Mouse (Mus musculus) heart, adult 2 months (tissue): Measurements from ENCODE around the gene Scel.

Experiments
- EP300 ChIP-seq: fragments of 200-500 bp; IDR thresholded peaks from 2 replicates; pipeline ENCODE4 v1.6.1; 2011; ENCODE audit warnings: low read depth, low read length, control low read depth; ENCODE audit not compliant: insufficient read depth
- POLR2A ChIP-seq: fragments of 200-500 bp; IDR thresholded peaks from 2 replicates; pipeline ENCODE4 v1.6.1; 2011; ENCODE audit warnings: mild to moderate bottlenecking, low read depth, low read length, control low read depth; ENCODE audit not compliant: insufficient read depth

- no peak for TF ChIP-seq EP300
- no peak for TF ChIP-seq POLR2A
Measured at GRCm38 (mm10) chr14:103551921-103552320, 38.8 kb downstream of the Scel start.
